Mouse (Mus musculus) embryonic fibroblast, embryonic 13.5 days (primary cell): ENCODE measurements at regions not wholly inside any gene's neighbourhood (a gene's known extent, or its start where the extent isn't known, plus 50 kb on each side); places are given as distances from the start of the nearest gene placed in this dataset.

Source experiments
- H3K27ac ChIP-seq: 2 replicates; pipeline ENCODE4 v1.5.1; 2012; ENCODE audit warnings: low read length, control low read depth, inconsistent platforms; ENCODE audit not compliant: insufficient read depth
- H3K4me1 ChIP-seq: 2 replicates; pipeline ENCODE4 v1.6.1; 2011; ENCODE audit warnings: low read length; ENCODE audit not compliant: control insufficient read depth, insufficient read depth
- H3K4me3 ChIP-seq: 2 replicates; pipeline ENCODE4 v1.5.1; 2011; ENCODE audit warnings: mild to moderate bottlenecking, control low read depth, low read length; ENCODE audit not compliant: insufficient read depth
- CTCF ChIP-seq: IDR thresholded peaks from 2 replicates; pipeline ENCODE4 v1.5.1; 2011; ENCODE audit warnings: mild to moderate bottlenecking, control low read depth, low read length, moderate library complexity, borderline replicate concordance; ENCODE audit not compliant: insufficient read depth
- POLR2A ChIP-seq: IDR thresholded peaks from 2 replicates; pipeline ENCODE4 v1.6.1; 2011; ENCODE audit warnings: low read depth, mild to moderate bottlenecking, control low read depth, low read length, moderate library complexity

GRCm38 (mm10) chr7:133469952-133470619 lies 131.9 kb downstream of the Tex36 start:
- Histone ChIP-seq H3K4me3 (no peak overlapping the region), H3K4me1 (no peaks in the 10 kb centered on the region), H3K27ac (no peak overlapping the region)
- TF ChIP-seq CTCF, result no peak
- TF ChIP-seq POLR2A, result no peak

GRCm38 (mm10) chr7:133469106-133469505 lies 132.9 kb downstream of the Tex36 start:
- H3K27ac ChIP-seq, result no peak overlapping the region
- H3K4me1 ChIP-seq, result no peaks in the 10 kb centered on the region
- H3K4me3 ChIP-seq, result no peak overlapping the region
- TF ChIP-seq POLR2A (no peak), CTCF (no peak)

GRCm38 (mm10) chr7:133468346-133468745 lies 133.6 kb downstream of the Tex36 start:
- no peaks in the 10 kb centered on the region for H3K4me1 ChIP-seq
- no peak for TF ChIP-seq POLR2A
- no peak for TF ChIP-seq CTCF
- no peak overlapping the region for H3K27ac ChIP-seq
- H3K4me3 ChIP-seq, result no peak overlapping the region

- Histone ChIP-seq H3K4me3 (no peak overlapping the region), H3K4me1 (no peaks in the 10 kb centered on the region), H3K27ac (no peak overlapping the region)
- TF ChIP-seq CTCF (no peak), POLR2A (no peak)
Observed at GRCm38 (mm10) chr7:133467579-133467978, 134.4 kb downstream of the Tex36 start.

GRCm38 (mm10) chr7:133459306-133459705 lies 142.7 kb downstream of the Tex36 start:
- Histone ChIP-seq H3K27ac (no peak overlapping the region), H3K4me3 (no peak overlapping the region), H3K4me1 (peaks cover 3% of the 10 kb centered on the region; the same call in 1 of the 2 replicates)
- TF ChIP-seq CTCF (no peak), POLR2A (no peak)

- Histone ChIP-seq H3K4me3 (no peak overlapping the region), H3K27ac (no peak overlapping the region), H3K4me1 (peaks cover 3% of the 10 kb centered on the region; the same call in 1 of the 2 replicates)
- TF ChIP-seq POLR2A (no peak), CTCF (no peak)
Observed at GRCm38 (mm10) chr7:133457436-133458324, 144.3 kb downstream of the Tex36 start.

GRCm38 (mm10) chr7:133450246-133450645 lies 151.7 kb downstream of the Tex36 start:
- no peak overlapping the region for H3K27ac ChIP-seq

GRCm38 (mm10) chr7:133447079-133447478 lies 154.9 kb downstream of the Tex36 start:
- no peak overlapping the region for H3K27ac ChIP-seq
- H3K4me1 ChIP-seq, result no peaks in the 10 kb centered on the region
- TF ChIP-seq CTCF (no peak), POLR2A (no peak)
- no peak overlapping the region for H3K4me3 ChIP-seq

More at GRCm38 (mm10) chr7:133450246-133450645, 151.7 kb downstream of the Tex36 start:
- Histone ChIP-seq H3K4me1 (no peaks in the 10 kb centered on the region), H3K4me3 (no peak overlapping the region)
- TF ChIP-seq CTCF, result no peak
- no peak for TF ChIP-seq POLR2A

GRCm38 (mm10) chr7:133441661-133442060 lies 160.3 kb downstream of the Tex36 start:
- no peak overlapping the region for H3K27ac ChIP-seq
- TF ChIP-seq POLR2A (no peak), CTCF (no peak)

GRCm38 (mm10) chr7:133441169-133441568 lies 160.8 kb downstream of the Tex36 start:
- Histone ChIP-seq H3K27ac (no peak overlapping the region), H3K4me3 (no peak overlapping the region), H3K4me1 (no peaks in the 10 kb centered on the region)
- TF ChIP-seq POLR2A, result no peak
- no peak for TF ChIP-seq CTCF

More at GRCm38 (mm10) chr7:133441661-133442060, 160.3 kb downstream of the Tex36 start:
- no peaks in the 10 kb centered on the region for H3K4me1 ChIP-seq
- H3K4me3 ChIP-seq, result no peak overlapping the region
